Mouse (Mus musculus) forebrain, embryonic 10.5 days (tissue): ENCODE results near the gene Phb2. TPM values are rescaled to one million over a fixed set of nuclear protein-coding genes. Genes with fewer than 3 reads are reported as not detected.

Experiments used
- microRNA counts: library from miRNA; unstranded; fragments of <30 nt; microRNA quantifications from one replicate; lab custom pipeline; 2017
- microRNA-seq: library from miRNA; unstranded; fragments of <30 nt; microRNA quantifications from one replicate; pipeline ENCODE4, GENCODE M21; 2017
- polyA plus RNA-seq: library from polyadenylated mRNA; unstranded; fragments of >200 nt; fragmentation: Nextera tagmentation; extraction: Ambion mirVana; gene quantifications from 2 replicates; pipeline ENCODE4 v1.2.1, GENCODE M21; 2016

The Phb2 gene
- polyA plus RNA-seq, 1 experiment from 2014 or later, result 492 TPM

MicroRNAs encoded within 50 kb of the gene (microRNA counts, 519-probe panel; counts per million panel counts)
- microRNA mmu-miR-141 (lab: Ali Mortazavi, UCI), result 341 counts per million, percentile 65 among the panel's probes with 10 or more counts
- microRNA mmu-miR-200c (lab: Ali Mortazavi, UCI), result 4,809 counts per million, percentile 82 among the panel's probes with 10 or more counts

Small RNA genes lying within 50 kb of the gene (microRNA-seq; reads per million reads assigned to microRNA genes)
- gene Mir141 (272 reads per million, percentile 58 among the genes with 10 or more reads in this experiment), gene Mir200c (1,264 reads per million, percentile 76 among the genes with 10 or more reads in this experiment)

Other genes starting within 250 kb of the Phb2 start
- gene Clstn3, start 247.5 kb upstream of the Phb2 start, polyA plus RNA-seq, result 8.4 and 10.6 TPM in 2 replicates
- 0.11 and 0.21 TPM in 2 replicates for gene C1rl, start 219.2 kb upstream of the Phb2 start, polyA plus RNA-seq
- gene C1ra, start 199.9 kb upstream of the Phb2 start, polyA plus RNA-seq, result 0.06 and 0.15 TPM in 2 replicates
- gene C1s1, start 170.0 kb upstream of the Phb2 start, polyA plus RNA-seq, result 0.20 and 0.42 TPM in 2 replicates
- not detected in 2 replicates for gene C1rb, start 142.0 kb upstream of the Phb2 start, polyA plus RNA-seq
- gene C1s2, start 76.3 kb upstream of the Phb2 start, polyA plus RNA-seq, result 0.05 TPM in 1 of 2 replicates, not detected in the other
- gene Lpcat3, start 49.3 kb upstream of the Phb2 start, polyA plus RNA-seq, result 38.8 and 44.1 TPM in 2 replicates
- gene Emg1, start 158 bp upstream of the Phb2 start, polyA plus RNA-seq, result 255 and 270 TPM in 2 replicates
- gene Ptpn6, start 26.4 kb downstream of the Phb2 start, polyA plus RNA-seq, result 4.8 and 5.2 TPM in 2 replicates
- gene Grcc10, start 29.0 kb downstream of the Phb2 start, polyA plus RNA-seq, result 397 and 415 TPM in 2 replicates
- not detected in 2 replicates for gene Gm45234, start 43.7 kb downstream of the Phb2 start, polyA plus RNA-seq
- gene Atn1, start 44.2 kb downstream of the Phb2 start, polyA plus RNA-seq, result 12.5 and 14.2 TPM in 2 replicates
- gene Eno2, start 57.3 kb downstream of the Phb2 start, polyA plus RNA-seq, result 4.0 and 4.4 TPM in 2 replicates
- gene Lrrc23, start 67.4 kb downstream of the Phb2 start, polyA plus RNA-seq, result 4.9 and 5.3 TPM in 2 replicates
- gene Spsb2, start 96.3 kb downstream of the Phb2 start, polyA plus RNA-seq, result 7.4 and 8.9 TPM in 2 replicates
- gene Tpi1, start 102.0 kb downstream of the Phb2 start, polyA plus RNA-seq, result 1,048 and 1,068 TPM in 2 replicates
- 214 and 215 TPM in 2 replicates for gene Usp5, start 117.1 kb downstream of the Phb2 start, polyA plus RNA-seq
- 271 and 298 TPM in 2 replicates for gene Cdca3, start 117.2 kb downstream of the Phb2 start, polyA plus RNA-seq
- gene Gnb3, start 127.9 kb downstream of the Phb2 start, polyA plus RNA-seq, result 0.32 and 0.42 TPM in 2 replicates
- gene P3h3, start 145.4 kb downstream of the Phb2 start, polyA plus RNA-seq, result 9.7 TPM in 2 replicates
- gene Gpr162, start 151.6 kb downstream of the Phb2 start, polyA plus RNA-seq, result 2.1 and 2.5 TPM in 2 replicates
- gene Cd4, start 175.9 kb downstream of the Phb2 start, polyA plus RNA-seq, result 0.17 TPM in 1 of 2 replicates, not detected in the other
- 0.76 and 0.88 TPM in 2 replicates for gene Lag3, start 199.4 kb downstream of the Phb2 start, polyA plus RNA-seq
- 218 and 224 TPM in 2 replicates for gene Ptms, start 207.8 kb downstream of the Phb2 start, polyA plus RNA-seq
- gene Mlf2, start 219.1 kb downstream of the Phb2 start, polyA plus RNA-seq, result 388 and 398 TPM in 2 replicates